Comparison of ENCODE assay signal across 13 mouse cellular contexts in genomic region chr2:105416660-105417348, GRCm38 (mm10). TPM values are rescaled to one million over a fixed set of nuclear protein-coding genes. Genes with fewer than 3 reads are reported as not detected.
A peak's percentile ranks its signal among the peaks of the same experiment; 100 is the strongest.
DNase-seq lines count a peak whose midpoint lies in the region; ATAC-seq lines count a peak whose summit lies in the region.
"Had no signal": no experiment of that assay in that cellular context is flagged by ENCODE, and none has a peak within 500 bp of the region (broad histone marks: within the 10 kb centered on the region; RNA-seq: fewer than 3 reads in every experiment).

No protein-coding gene starts in this region.

- no peak overlapping the region for H3K27ac ChIP-seq in hindbrain, embryonic 14.5 days
- H3K27ac ChIP-seq in neural tube, embryonic 15.5 days (replicated peaks) = no peak overlapping the region

- H3K4me1 ChIP-seq in hindbrain, embryonic 14.5 days (replicated peaks; ENCODE audit: control insufficient read depth, insufficient read depth, low read length) = peaks cover 16% of the 10 kb centered on the region
- H3K4me1 ChIP-seq in neural tube, embryonic 15.5 days = peaks cover 14% of the 10 kb centered on the region

- H3K4me3 ChIP-seq in hindbrain, embryonic 14.5 days (replicated peaks; ENCODE audit: low read length) = no peak overlapping the region
- no peak overlapping the region for H3K4me3 ChIP-seq in neural tube, embryonic 15.5 days (replicated peaks)

- no peak overlapping the region for H3K4me2 ChIP-seq in hindbrain, embryonic 14.5 days (replicated peaks)
- H3K4me2 ChIP-seq in neural tube, embryonic 15.5 days = no peak overlapping the region

- WGBS in hindbrain, embryonic 14.5 days = 22% methylated on average over 8 of the region's 8 CpGs
- 34% methylated on average over 8 of the region's 8 CpGs for WGBS in neural tube, embryonic 15.5 days

- ATAC-seq in hindbrain, embryonic 14.5 days (ENCODE audit: low FRiP score) = peak; percentile 51; the same call in 1 of the 2 replicates
- 0 out of 2 replicates have a peak, but pooled peaks have one; percentile 42 for ATAC-seq in neural tube, embryonic 15.5 days (ENCODE audit: low FRiP score)
- ATAC-seq: inflammation-experienced regulatory T-cells, adult 6 months had no signal

- H3K9ac ChIP-seq in hindbrain, embryonic 14.5 days = no peak overlapping the region
- no peak overlapping the region for H3K9ac ChIP-seq in neural tube, embryonic 15.5 days (replicated peaks)

- H3K36me3 ChIP-seq in hindbrain, embryonic 14.5 days (replicated peaks; ENCODE audit: control insufficient read depth, insufficient read depth) = no peaks in the 10 kb centered on the region
- H3K36me3 ChIP-seq in neural tube, embryonic 15.5 days = no peaks in the 10 kb centered on the region

- intact Hi-C loops in left cerebral cortex, postnatal 10 days (cut with DNase I) = no loop called here

- no peaks in the 10 kb centered on the region for H3K9me3 ChIP-seq in hindbrain, embryonic 14.5 days (ENCODE audit: control insufficient read depth, low read length)
- no peaks in the 10 kb centered on the region for H3K9me3 ChIP-seq in neural tube, embryonic 15.5 days (replicated peaks)

- H3K27me3 ChIP-seq in hindbrain, embryonic 14.5 days (ENCODE audit: control insufficient read depth, insufficient read depth, low read length) = no peaks in the 10 kb centered on the region
- no peaks in the 10 kb centered on the region for H3K27me3 ChIP-seq in neural tube, embryonic 15.5 days (replicated peaks)

- DNase-seq in cerebellum, postnatal 10 days = peak; percentile 72 to 80
- no peak for DNase-seq in cerebellum, adult 18-20 months
- peak; percentile 16 to 38 for DNase-seq in left cerebral cortex, postnatal 10 days (ENCODE audit: extremely low spot score in 1 of 2, low spot score in 2 of 2)
- no peak for DNase-seq in left cerebral cortex, adult 8-10 months (ENCODE audit: low spot score in 2 of 2)
- peak; percentile 41 for DNase-seq in hindbrain, embryonic 14.5 days (ENCODE audit: low spot score)
- no peak for DNase-seq in kidney, postnatal 36 days
- no peak for DNase-seq in lung, postnatal 25 days (ENCODE audit: low spot score)
- DNase-seq: adrenal gland, postnatal 14 days; kidney, postnatal 25 days; liver; thymus, adult 2 months had no signal

RNA-seq across cellular contexts. Expression of gene Rcn1, which starts 17.7 kb away (rescaled TPM):
- 10 to 100 TPM; 47.1 to 53.3 TPM for total RNA-seq in left cerebral cortex, postnatal 10 days (2021)
- total RNA-seq in left cerebral cortex, adult 8-10 months (2022) = 10 to 100 TPM; 30.1 to 33.9 (median 30.5) TPM
- polyA plus RNA-seq in hindbrain, embryonic 14.5 days (2014; fragmentation: Nextera tagmentation; extraction: Ambion mirVana) = 61.2 and 67.4 TPM in 2 replicates
- 73.5 and 85.4 TPM in 2 replicates for polyA plus RNA-seq in neural tube, embryonic 15.5 days (2015; fragmentation: Nextera tagmentation; extraction: Ambion mirVana)

Comparison
In these comparisons a context has a peak if more than half of its experiments do, and no peak if none do; other contexts are left out.
1. DNase-seq: peak in cerebellum, postnatal 10 days (2 of 2), left cerebral cortex, postnatal 10 days (2 of 2) and hindbrain, embryonic 14.5 days (single experiment); none in cerebellum, adult 18-20 months (0 of 2), left cerebral cortex, adult 8-10 months (0 of 2), kidney, postnatal 36 days (0 of 2) and lung, postnatal 25 days (single experiment).